Mouse (Mus musculus): ENCODE results near the gene S100a13. TPM values are rescaled to one million over a fixed set of nuclear protein-coding genes. Genes with fewer than 3 reads are reported as not detected.

S100a13 gene
- polyA plus RNA-seq (2012; rRNA removed; ENCODE audit: low replicate concordance): 79.8 and 155 TPM in 2 replicates

GRCm38 (mm10) chr3:90513796-90514590 lies at the start of gene S100a13, which contains the start of gene S100a1:
S100a13 (plus strand) TSS chr3:90514435.
S100a1 (minus strand) TSS chr3:90514392.

GRCm38 (mm10) chr3:90465686-90466310 lies 48.4 kb upstream of the S100a13 start, which contains the start of gene Npr1:
Npr1 (minus strand) TSS chr3:90465866.

GRCm38 (mm10) chr3:90475831-90476611 lies 38.2 kb upstream of the S100a13 start, which contains the start of gene Ilf2:
Ilf2 (plus strand) TSS chr3:90476126.

DNA sequence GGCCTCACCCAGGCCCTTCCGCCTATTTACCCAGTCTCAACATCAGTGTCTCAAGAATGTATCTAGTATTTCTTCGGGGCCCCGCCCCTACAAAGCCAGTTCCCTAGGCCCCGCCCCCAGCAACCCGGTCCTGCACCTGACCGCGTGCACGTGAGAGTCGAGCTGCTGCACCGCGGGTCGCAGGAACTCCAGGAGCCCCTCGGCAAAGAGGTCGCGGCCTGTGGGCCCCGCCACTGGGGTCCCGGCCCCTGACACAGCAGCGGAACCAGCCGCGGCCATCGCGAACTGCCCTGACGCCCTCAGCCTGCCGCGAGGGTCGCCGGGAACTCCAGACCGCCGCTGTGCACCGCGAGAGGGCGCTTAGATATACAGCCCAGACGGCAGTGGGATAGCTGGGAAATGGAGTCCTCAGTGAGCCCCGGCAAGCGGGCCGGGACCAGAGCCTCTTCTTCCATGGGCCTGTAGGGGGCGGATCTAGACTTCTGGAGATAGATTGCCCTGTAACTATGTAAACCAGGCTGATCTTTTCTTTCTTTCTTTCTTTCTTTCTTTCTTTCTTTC lies 23.5 kb upstream of the S100a13 start, which contains the start of gene Snapin:
Gene Snapin (minus strand): TSS at position 338 of the 561 bp plus-strand sequence.

DNA sequence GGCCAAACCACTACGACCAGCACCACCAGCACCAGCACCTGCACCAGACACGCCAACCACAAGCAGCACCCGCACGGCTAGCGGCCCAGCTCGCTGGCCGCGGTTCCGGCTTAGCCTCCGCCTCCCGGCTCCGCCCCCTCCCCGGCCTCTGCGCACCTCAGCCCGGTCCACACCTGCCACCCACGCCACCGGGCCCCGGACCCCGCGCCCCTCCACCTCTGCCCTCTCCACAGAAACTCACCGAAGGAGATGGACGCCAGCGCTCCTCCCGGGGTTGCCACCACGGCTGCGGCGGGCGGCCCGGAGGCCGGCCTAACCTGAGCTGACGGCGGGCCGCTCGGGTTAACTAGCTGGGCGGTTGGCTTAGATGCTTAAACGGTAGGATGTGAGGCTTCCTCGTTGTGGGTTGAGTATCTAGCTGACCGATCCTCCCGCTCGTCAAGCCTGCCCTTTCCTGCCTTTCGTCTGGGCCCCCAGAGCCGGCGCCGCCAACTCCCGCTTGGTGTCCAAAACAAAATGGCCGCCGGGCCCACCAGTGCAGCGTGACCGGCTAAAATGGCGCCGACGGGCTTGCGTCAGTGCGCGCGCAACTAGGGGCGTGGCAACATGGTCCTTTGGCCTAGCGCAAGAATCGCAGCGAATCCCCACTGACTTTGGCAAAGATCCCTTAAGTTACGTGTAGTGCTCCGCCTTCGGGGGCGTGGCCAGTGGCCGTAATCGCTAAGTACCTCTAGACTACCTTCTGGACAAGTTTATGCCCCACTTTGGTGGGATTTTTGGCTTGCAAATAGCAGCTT lies 5.1 kb upstream of the S100a13 start, which contains the start of gene Chtop:
Gene Chtop (minus strand): TSS at position 549 of the 797 bp plus-strand sequence.

DNA sequence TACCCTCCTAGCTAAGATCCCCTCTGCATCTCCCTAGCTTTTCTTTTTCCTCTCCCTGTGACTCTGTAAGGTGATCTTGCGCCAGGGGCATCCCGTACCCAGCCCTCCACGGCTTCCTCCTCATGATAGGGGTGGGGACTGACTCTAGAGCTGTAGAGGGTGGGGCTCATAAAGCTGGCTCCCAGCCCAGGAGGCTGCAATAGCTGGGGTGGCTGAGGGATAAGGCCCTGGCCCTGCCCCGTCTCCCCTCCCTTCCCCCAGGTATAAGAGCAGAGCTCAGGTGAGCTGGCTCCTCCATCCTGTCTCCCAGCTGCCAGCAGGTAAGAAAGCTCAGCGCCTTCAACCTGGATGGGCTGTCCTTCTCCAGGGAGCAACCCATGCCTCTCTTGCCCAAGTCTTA lies 12.3 kb downstream of the S100a13 start, which contains the start of gene S100a14:
Gene S100a14 (plus strand): TSS at position 277 of the 400 bp plus-strand sequence.

GRCm38 (mm10) chr3:90537141-90537904 lies 23.1 kb downstream of the S100a13 start, which contains the start of gene S100a16:
S100a16 (plus strand) TSS chr3:90537254.

GRCm38 (mm10) chr3:90560008-90560628 lies 45.9 kb downstream of the S100a13 start, which contains the start of gene S100a3:
S100a3 (plus strand) TSS chr3:90560578.

Other genes with a start within 250 kb of the S100a13 start
- 78.6 and 97.3 TPM in 2 replicates for gene Dennd4b, start 249.2 kb upstream of the S100a13 start, polyA plus RNA-seq (2012; rRNA removed; ENCODE audit: low replicate concordance)
- 22.3 and 24.7 TPM in 2 replicates for gene Gatad2b, start 221.3 kb upstream of the S100a13 start, polyA plus RNA-seq (2012; rRNA removed; ENCODE audit: low replicate concordance)
- gene Slc27a3, start 124.5 kb upstream of the S100a13 start, polyA plus RNA-seq (2012; rRNA removed; ENCODE audit: low replicate concordance): 21.0 and 21.7 TPM in 2 replicates
- 26.7 and 32.2 TPM in 2 replicates for gene Ints3, start 80.8 kb upstream of the S100a13 start, polyA plus RNA-seq (2012; rRNA removed; ENCODE audit: low replicate concordance)
- gene Npr1, start 48.6 kb upstream of the S100a13 start, polyA plus RNA-seq (2012; rRNA removed; ENCODE audit: low replicate concordance): 102 and 127 TPM in 2 replicates
- gene Ilf2, start 38.3 kb upstream of the S100a13 start, polyA plus RNA-seq (2012; rRNA removed; ENCODE audit: low replicate concordance): 13.6 and 27.9 TPM in 2 replicates
- 24.1 and 56.4 TPM in 2 replicates for gene Snapin, start 23.4 kb upstream of the S100a13 start, polyA plus RNA-seq (2012; rRNA removed; ENCODE audit: low replicate concordance)
- gene Chtop, start 4.9 kb upstream of the S100a13 start, polyA plus RNA-seq (2012; rRNA removed; ENCODE audit: low replicate concordance): 32.0 and 41.4 TPM in 2 replicates
- gene S100a1, start within 50 bp of the S100a13 start, polyA plus RNA-seq (2012; rRNA removed; ENCODE audit: low replicate concordance): 164 and 343 TPM in 2 replicates
- 1.7 and 5.7 TPM in 2 replicates for gene S100a14, start 12.4 kb downstream of the S100a13 start, polyA plus RNA-seq (2012; rRNA removed; ENCODE audit: low replicate concordance)
- 114 and 155 TPM in 2 replicates for gene S100a16, start 22.8 kb downstream of the S100a13 start, polyA plus RNA-seq (2012; rRNA removed; ENCODE audit: low replicate concordance)
- gene S100a3, start 46.1 kb downstream of the S100a13 start, polyA plus RNA-seq (2012; rRNA removed; ENCODE audit: low replicate concordance): 0.93 and 1.1 TPM in 2 replicates
- not detected in 2 replicates for gene S100a2, start 75.8 kb downstream of the S100a13 start, polyA plus RNA-seq (2012; rRNA removed; ENCODE audit: low replicate concordance)
- not detected in 2 replicates for gene Gm42674, start 87.5 kb downstream of the S100a13 start, polyA plus RNA-seq (2012; rRNA removed; ENCODE audit: low replicate concordance)
- gene S100a4, start 89.3 kb downstream of the S100a13 start, polyA plus RNA-seq (2012; rRNA removed; ENCODE audit: low replicate concordance): 43.9 and 97.5 TPM in 2 replicates
- gene S100a5, start 94.1 kb downstream of the S100a13 start, polyA plus RNA-seq (2012; rRNA removed; ENCODE audit: low replicate concordance): not detected in 2 replicates
- gene S100a6, start 98.4 kb downstream of the S100a13 start, polyA plus RNA-seq (2012; rRNA removed; ENCODE audit: low replicate concordance): 496 and 932 TPM in 2 replicates
- 0.43 and 2.1 TPM in 2 replicates for gene S100a7a, start 139.6 kb downstream of the S100a13 start, polyA plus RNA-seq (2012; rRNA removed; ENCODE audit: low replicate concordance)
- 0.53 and 6.2 TPM in 2 replicates for gene S100a8, start 154.5 kb downstream of the S100a13 start, polyA plus RNA-seq (2012; rRNA removed; ENCODE audit: low replicate concordance)
- 2.2 and 3.9 TPM in 2 replicates for gene S100a9, start 181.3 kb downstream of the S100a13 start, polyA plus RNA-seq (2012; rRNA removed; ENCODE audit: low replicate concordance)
- gene Pglyrp4, start 212.5 kb downstream of the S100a13 start, polyA plus RNA-seq (2012; rRNA removed; ENCODE audit: low replicate concordance): 0.06 and 1.8 TPM in 2 replicates